Mouse (Mus musculus) telencephalon, adult 2 months (tissue): ENCODE data around the gene Ugt1a6b.
A peak's percentile ranks its signal among the peaks of the same experiment; 100 is the strongest.

ENCODE experiments used
- DNase-seq: peaks from one replicate; pipeline ENCODE4 v3.0.0-alpha.2; 2011; ENCODE audit warnings: low read depth, low spot score

Ugt1a6b gene

DNA sequence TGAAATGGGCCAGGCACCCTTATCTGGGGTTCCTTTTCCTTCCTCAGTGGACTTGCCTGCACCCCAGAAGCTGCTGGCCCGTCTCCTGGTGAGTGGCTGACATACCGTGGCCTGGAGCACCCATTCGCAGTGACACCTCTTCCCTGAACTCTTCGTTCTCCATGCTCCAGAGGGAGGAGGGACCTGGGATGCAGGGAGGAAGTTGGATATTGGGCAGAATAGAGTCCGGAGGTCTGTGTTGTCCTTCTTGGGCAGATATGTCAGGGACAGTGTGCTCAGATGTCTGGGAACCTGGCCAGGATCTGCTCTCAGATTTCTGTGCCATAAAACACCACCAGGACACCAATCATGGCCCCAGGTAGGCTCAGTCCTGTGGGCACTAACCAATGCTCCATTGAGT, 137.0 kb downstream of the Ugt1a6b start:
- DNase-seq, result no peak

DNA sequence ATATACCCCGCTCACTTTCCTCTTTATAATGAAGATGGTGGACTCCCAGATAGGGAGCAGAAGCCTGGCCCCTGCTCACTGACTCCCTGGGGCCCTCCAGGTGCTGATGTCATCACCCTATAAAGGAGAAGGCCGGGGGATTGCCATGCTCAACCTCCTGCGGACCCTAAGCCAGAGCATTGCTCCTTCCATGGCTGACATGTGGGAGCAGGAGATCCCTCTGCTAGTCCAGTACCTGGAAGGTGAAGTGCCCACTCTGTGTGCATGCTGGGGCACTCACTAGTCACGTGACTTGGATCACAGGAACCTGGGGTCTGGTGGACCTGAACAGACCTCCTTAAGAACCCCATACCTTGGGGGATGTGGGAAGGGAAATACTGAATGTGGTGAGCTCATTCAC, 137.5 kb downstream of the Ugt1a6b start:
- no peak for DNase-seq

DNA sequence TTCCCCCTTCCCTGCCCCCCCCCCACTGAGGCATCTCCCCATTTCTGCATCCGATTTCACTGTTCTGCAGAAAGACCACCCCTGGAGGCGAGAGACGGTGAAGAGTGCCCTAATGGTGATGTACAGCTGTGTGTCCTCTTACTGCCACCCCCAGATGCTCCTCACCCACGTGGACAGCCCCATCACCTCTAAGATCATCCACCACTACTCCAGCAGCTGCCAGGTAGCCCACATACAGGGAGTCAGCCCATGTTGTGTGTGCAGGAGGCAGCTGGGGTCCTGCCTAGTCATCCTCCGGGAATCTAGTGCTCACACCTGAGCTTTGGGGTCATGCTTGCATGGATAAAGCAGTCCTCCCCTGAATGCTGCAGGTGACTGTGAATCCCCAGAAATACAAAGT, 140.8 kb downstream of the Ugt1a6b start:
- no peak for DNase-seq

DNA sequence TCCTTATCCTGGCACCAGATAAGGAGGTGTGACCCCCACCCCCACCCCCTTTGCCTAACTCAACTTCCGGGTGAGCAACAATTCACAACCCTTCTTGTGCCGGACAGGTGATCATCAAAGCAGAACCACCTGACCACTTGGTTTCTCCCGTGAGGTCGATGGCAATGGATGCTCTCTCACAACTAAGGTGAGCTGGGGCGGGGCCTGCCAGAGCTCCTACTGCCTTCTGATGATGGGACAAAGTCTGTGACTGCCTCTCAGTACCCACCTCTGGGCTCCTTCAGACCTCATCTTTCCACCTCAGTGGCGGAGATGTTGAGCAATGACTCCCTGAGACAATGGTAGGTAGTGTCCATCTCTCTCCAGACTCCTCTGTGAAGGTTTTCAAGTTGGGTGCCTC, 142.8 kb downstream of the Ugt1a6b start:
- no peak for DNase-seq

DNA sequence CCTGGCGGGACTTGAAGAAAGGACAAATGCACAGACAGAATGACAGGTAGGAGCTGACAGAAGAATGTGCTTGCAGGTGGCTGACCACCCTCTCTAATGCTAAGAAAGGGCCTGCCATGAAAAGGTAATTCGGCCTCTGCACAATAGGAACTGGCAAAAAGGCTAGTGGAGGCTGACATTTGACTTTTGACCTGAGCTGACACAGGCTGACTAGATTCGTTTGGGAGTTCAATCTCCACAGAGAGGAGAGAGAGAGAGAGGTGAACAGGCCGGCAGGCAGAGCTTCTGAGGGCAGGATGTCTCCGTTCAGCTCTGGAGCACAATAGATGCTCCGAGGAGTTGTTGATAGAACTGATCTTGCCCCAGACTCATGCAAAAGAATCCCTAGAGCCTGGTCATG, 143.3 kb downstream of the Ugt1a6b start:
- no peak for DNase-seq

DNA sequence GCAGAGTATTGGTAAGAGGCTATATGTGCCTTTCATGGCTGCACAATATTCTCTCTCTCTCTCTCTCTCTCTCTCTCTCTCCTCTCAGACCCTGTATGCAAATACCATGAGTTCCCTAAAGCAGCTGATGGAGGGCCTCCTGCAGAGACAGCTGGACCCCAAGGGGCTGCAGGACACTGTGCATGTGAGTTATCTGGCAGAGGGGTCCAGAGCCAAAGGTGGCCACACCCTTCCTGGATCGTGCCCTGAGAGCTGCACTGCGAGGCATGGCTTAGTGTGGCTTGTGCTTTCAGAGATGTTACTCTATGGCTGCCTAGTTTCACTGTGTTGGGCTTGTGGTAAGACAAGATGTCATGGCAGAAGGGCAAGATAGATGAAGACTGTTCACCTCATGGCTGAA, 144.6 kb downstream of the Ugt1a6b start:
- no peak for DNase-seq

DNA sequence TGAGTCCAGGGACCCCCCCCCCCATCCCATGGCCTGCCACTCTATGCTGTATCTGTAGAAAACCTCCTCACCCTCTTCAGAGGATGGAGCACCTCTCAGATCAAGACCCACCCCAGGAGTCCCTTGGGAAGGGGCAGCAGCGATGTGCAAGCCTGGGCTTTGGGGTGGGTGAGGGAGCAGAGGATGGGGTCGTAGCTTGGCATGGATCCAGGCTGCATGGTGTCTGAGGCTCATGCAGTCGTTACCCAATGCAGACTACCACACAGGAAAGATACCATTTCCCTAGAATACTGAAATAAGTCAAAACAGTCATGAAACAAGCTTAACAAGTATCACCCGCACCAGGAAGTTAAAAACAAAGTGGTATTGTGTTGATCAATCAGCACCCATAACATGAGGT, 145.6 kb downstream of the Ugt1a6b start:
- DNase-seq, result no peak

DNA sequence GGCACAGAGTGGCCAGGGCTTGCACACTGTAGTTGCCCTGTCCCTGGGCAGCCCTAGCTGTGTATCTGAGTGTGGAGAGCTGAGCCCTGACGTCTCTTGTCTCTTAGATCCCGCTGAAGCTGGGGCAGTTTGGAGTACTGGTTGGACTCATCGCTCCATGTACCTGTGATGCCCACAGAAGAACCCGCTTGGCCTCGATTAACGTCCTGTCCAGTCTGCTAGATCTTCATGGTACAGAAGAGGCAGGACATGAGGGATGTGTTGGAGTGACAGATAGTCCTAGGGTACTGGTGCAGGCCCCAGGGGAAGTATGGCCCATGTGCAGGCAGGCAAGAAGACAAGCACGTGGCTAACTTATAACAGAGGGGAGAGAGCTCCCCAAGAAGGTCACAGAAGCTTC, 146.5 kb downstream of the Ugt1a6b start:
- DNase-seq, result no peak

DNA sequence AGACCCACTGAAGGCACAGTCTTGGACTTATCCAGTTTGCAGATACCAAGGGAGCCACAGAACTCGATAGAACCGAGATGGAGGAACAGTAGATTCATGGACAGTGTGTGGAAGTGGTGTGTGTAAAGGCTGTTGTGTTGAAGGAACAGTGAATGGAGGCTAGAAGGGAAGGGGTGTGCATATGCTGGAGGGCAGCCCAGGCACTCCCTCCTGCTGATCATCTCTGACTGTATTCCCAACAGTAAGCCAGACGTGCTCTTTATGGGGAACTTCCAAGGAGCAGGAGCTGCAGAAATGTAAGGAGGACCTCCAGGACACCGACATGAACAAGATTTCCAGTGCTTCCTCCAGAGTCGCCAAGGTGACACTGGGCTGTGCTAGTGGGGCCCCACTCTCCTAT, 147.0 kb downstream of the Ugt1a6b start:
- no peak for DNase-seq

DNA sequence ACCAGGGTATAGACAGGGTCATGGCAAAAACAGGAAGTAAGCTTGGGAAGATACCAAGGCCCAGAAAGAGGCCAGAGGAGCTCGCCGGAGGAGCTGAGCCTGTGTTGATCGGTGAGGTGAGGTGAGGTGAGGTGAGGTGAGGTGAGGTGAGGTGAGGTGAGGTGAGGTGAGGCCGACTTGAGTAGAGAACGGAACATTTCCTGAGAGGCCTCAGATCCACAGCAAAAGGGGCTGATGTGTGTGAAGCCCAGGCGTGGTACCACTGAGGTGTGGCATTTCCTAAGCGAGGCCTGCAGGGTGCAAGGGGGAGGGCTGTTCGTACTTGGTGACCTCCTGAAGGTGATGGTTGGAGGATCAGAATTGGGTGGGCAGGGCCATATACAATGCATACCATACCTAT, 150.1 kb downstream of the Ugt1a6b start:
- no peak for DNase-seq

DNA sequence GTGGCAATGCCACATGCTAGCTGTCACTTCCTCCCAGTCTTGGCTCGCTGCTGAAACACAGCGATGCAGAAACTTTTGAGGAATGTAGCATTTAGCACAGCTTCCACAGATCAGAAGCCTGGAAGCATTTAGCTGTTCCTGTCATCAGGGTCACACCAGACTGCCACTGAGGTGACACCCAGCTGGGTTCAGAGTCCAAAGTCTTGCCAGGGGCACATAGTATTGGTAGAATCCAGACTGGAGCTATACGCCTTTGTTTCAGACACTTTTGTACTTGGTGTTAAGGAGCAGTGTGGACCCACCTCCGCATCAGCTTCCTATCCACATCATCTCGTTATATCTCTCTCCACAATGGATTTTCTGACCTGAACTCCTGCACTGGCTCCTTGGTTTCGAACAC, 150.5 kb downstream of the Ugt1a6b start:
- DNase-seq, result no peak

DNA sequence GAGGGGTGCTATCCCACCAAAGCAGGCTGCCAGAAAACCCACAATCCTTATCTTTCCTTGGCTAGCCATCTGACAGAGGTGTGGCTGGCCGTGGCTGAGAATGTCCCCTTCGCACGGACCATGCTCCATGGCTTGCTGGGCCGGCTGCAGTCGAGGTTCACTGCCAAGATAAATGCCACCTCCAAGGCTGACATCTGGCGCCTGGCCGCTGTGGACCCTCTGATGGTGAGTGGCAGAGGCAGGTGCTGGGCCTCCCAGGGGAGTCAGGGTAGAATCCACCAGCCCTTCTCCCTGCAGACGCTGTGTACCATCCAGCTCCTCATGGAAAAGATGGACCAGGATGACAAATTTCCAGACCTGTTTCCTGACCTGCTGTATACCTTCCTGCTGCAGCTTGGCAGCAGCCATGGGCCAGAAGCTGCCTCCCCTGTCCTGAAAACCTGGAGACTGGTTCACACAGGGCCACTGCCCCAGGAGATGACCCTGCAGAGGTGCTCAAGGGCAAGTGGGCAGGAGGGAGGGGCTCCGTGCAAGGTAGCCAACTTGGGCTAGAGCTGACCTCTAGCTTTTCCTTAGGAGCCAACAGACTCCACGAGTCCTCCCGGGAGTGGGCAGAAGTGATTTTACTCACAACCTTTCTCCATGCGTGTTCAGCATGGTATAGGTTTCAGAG, 151.9 kb downstream of the Ugt1a6b start:
- DNase-seq, result no peak

DNA sequence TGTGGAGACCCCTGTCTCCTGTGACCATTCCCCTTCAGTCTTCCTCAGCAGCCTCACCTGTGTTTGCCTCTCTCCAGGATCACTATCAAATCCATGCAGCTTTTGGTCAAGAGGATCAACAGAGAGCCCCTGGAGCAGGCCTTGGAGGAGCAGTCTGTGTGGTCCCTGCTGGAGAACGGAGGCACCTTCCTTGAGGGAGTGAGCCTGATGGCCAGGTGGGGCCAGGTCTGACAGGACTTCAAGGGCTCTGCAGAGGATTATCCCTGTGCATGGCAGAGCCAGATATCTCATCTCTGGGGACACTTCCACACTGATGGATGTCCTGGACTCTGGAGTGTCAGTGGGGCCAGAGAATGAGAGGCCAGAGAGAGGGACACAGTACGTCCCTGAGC, 152.4 kb downstream of the Ugt1a6b start:
- DNase-seq, result no peak

DNA sequence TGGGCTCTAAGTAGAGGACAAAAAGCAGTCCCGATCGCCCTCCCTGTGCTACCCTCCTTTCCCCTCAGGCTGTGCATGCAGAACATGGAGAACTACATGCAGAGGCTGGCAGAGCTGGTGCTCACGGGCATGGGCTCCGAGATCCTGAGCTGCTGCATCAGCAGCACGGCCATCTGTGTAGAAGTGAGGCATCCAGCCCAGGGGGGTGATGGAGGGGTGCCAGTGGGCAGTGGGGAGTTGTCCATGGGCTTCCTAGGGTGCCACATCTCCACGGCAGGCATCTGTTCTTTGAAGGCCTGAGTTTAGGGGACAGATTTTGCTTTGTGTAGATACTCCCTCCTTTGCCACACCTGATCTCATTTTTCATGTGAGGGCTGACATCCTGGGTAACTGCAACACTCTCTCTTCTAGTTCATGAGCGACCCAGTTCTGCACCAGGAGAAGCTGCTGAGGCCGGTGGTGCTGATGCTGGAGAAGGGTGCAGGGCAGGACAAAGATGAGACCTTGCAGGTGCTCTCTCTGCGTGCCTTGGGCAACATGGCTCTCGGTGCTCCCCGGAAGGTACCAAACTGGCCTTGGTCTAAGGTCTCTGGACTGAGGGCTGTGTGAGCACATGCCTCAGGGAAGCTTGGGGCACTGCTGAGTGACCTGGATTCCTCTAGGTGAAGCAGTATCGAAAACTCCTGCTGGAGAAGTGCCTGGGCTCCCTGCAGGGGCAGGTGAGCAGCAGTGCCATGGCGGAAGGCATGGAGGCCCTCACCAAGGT, 153.1 kb downstream of the Ugt1a6b start:
- DNase-seq, result no peak

DNA sequence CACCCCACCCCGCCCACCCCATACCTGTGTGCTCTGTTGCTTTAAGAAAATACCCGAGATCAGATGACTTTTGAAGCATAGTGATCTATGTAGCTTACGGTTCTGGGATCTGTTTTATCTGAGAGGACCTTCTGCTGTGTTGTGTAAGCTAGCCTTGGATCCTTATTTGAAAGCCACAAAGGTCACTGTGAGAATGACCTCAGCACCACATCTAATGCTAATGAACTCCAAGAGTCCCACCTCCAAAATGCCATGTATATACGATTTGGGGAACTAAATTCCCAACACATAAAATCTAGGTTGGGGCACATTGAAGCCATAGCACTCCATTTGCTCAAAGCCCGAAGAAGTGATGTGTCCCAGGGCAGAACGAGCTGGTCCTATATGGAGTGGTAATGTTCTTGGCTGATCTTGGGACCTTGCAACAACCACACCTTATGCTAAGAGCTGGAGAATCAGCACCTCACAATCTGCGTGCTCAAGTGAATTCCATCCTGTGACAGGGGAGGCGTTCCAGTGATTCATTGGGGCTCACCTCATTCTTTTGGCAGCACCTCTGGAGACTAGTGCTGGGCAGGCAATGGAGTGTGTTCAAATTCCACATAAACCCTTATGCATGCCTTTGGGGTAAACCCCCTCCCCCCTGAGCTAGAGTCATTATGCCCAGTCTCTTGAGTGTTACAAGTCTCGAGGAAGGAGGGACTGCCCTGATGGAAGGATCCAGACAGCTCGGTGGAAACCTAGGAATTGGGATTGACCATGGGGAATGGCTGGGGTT, 154.0 kb downstream of the Ugt1a6b start:
- DNase-seq, result no peak

DNA sequence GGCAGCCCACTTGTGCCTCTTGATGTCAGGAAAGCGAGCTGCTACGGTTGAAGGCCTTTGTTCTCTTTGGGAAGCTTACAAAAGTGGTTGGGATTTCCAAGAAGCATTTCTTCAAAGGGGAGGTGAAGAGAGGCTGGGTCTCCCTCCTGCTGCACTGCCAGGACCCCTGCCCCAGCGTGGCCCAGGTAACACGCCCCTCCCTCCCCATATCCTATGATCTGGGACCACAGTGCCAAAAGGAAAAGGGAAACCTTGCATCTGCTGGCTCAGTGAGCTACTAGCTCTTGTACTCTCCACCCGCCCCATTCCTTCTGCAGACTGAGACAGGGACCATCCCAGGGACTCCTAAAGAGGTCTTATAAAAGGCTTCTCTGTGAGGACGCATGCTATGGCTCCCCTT, 154.6 kb downstream of the Ugt1a6b start:
- DNase-seq, result no peak

DNA sequence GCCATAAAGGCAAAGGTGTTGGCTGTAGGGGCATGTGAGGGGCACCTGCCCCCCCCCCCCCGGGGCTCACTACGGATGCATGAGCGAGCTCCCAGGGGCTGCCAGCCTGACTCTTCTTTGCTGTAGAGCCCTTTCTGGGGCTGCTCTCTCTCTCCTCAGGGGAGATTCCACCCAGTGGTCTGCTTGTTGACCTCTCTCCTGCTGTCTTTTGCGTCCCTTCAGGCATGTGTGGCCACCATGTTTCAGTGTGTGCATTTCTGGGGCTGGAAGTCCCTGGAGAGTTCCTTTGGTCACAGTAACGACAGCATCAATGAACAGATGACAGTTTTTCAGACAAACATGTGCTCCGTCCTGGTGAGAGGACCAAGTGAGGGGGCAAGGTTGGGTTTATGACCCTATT, 155.3 kb downstream of the Ugt1a6b start:
- DNase-seq, result no peak

DNA sequence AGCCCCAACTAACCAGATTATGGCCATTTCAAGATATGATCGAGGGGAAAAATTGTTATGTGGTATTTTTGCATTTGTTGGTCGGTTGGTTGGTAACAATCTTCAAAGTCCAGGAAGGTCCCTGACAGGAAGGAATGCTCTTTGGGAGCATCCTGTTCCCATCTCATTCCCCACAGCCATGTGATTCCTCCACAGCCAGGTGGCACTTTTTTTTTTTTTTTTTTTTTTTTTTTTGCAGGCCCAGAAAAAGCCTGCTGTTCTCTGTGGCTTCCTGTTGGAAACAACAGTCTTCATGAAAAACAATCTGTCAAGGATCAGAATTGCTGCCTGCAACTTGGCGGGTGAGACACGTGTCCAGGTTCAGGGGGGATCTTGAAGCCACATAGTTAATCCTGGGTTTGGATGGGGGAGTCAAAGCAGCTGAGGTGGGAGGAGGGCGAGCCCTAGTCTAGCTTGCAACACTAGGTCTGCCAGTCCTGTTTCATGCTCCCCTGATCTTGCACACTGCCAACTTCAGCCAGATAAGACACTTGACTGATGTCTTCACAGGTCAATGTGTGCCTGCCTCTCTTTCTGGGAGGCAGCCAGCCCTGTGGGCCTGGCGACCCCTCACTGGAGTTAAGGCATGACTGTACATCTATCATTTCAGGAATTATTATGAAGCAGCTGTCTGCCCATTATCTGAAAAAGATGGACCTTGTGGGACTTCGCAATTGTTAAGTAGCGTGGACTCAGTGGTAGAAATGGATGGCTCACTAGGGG, 156.0 kb downstream of the Ugt1a6b start:
- DNase-seq, result peak; percentile 18

DNA sequence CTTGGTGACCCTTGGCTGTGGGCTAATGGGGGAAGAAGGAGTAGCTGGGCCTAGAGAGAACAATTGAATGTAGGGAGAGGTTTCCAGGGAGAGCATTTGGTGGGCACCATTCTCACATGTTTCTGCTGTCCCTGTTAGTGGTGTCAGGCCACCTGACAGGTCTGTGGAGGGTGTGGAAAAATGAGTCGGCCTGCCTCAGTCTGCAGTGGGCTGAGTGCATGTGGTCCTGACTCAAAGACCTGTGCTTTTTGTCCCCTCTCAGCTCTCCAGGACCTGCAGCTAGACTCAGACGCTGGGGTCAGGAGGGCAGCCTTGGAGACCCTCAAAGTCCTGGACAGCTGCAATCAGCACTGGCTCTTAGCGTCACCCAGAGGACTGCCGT, 156.6 kb downstream of the Ugt1a6b start:
- DNase-seq, result no peak

DNA sequence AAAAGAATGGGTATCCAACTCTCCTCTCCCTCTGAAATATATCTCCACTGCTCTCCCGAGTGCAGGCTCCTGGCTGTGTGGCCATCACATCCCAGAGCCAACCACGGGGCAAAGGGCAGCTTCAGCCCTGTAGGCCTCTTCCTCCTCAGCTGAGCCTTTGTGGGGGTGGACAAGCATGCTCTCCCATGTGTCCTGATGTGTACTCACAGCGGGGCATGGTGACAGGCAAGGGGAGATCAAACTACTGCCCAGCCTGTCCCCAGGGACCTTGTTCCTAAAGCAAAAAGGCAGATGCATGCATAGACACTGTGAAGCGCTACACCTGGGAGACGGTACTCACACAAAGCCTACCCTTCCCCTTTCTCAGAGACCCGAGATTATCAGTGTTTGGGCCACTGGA, 157.1 kb downstream of the Ugt1a6b start:
- no peak for DNase-seq

DNA sequence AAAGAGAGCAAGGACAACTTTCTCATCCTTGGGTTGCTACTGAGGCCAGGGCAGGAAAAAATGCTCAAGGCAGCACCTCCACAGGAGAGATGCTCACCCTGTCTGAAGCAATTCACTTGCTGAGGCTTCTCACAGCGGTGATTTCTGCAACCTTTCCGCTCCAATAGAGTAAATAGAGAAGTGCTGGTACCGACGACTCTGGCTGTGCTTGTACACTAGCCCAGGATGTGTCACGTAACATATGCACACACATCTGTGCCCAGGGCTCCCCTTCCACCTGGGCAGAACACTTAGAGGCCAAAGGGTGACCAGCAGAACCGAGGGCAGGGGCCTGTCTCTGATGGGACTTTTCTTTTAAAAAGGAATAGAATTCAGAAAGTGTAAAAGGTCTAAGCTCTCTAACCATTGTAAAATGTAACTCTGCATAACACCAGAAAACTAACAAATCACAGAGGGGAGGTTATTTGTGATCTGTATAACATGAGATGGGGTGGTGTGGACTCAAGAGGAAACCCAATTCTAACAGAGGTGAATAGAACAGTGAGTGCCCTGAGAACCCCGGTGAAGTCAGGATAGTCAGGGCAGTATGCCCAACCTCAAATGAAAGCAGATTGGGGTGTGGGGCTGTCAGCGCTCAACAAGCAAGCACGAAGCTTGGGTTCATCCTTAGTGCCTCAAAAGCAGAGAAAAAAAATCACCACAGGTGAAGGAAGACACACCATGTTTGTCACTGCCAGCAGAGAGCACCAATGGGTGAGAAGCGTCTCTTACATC, 157.7 kb downstream of the Ugt1a6b start:
- DNase-seq, result no peak
